Mouse (Mus musculus): ENCODE data around the gene Exoc6. TPM values are rescaled to one million over a fixed set of nuclear protein-coding genes. Genes with fewer than 3 reads are reported as not detected.
A peak's percentile ranks its signal among the peaks of the same experiment; 100 is the strongest.

Gene Exoc6
- total and polyA plus RNA-seq, 3 experiments = 30.2 to 41.2 TPM; not detected in 1

GRCm38 (mm10) chr19:37724591-37724990 is 174.4 kb downstream of the Exoc6 start:
- no peak for DNase-seq (ENCODE audit: low read depth, low spot score)
- no peaks in the 10 kb centered on the region for H3K9me3 ChIP-seq (replicated peaks; ENCODE audit: insufficient read depth, low read length)
- peaks cover 2 to 7% of the 10 kb centered on the region in 2 experiments for H3K4me1 ChIP-seq (ENCODE audit: control insufficient read depth in 1 of 2, insufficient read depth in 2 of 2, low read length in 2 of 2)
- H3K36me3 ChIP-seq (ENCODE audit: control insufficient read depth in 1 of 2, insufficient read depth in 2 of 2, low read length in 2 of 2) = peaks cover 0 to 4% of the 10 kb centered on the region in 2 experiments; a peak in 1 of 4 replicates
- H3K79me2 ChIP-seq (ENCODE audit: control insufficient read depth, insufficient read depth, low read length, poor library complexity) = no peaks in the 10 kb centered on the region
- no peaks in the 10 kb centered on the region; a peak in 1 of 4 replicates for H3K27me3 ChIP-seq (ENCODE audit: control insufficient read depth in 1 of 2, insufficient read depth in 2 of 2, low read length in 2 of 2)
- H3K4me3 ChIP-seq (ENCODE audit: control insufficient read depth in 1 of 2, insufficient read depth in 1 of 2, low read depth in 2 of 2, low read length in 2 of 2) = no peak overlapping the region
- no peak overlapping the region for H3K9ac ChIP-seq (ENCODE audit: control insufficient read depth, low read depth, low read length, poor library complexity, severe bottlenecking)
- TF ChIP-seq CTCF (IDR thresholded peaks at IDR 0.05 in 2 of 3, conservative IDR thresholded peaks at IDR 0.05 in 1 of 3; ENCODE audit: control insufficient read depth in 1 of 3, insufficient read depth in 1 of 3, low read depth in 2 of 3, low read length in 3 of 3, poor library complexity in 1 of 3, severe bottlenecking in 1 of 3) (peak; percentile 21 to 37 (median 28); a peak in 4 of 6 replicates), CHD1 (IDR thresholded peaks at IDR 0.05; ENCODE audit: low read depth, low read length) (no peak), TCF12 (IDR thresholded peaks at IDR 0.05; ENCODE audit: low read depth, low read length) (no peak), NRF1 (IDR thresholded peaks at IDR 0.05; ENCODE audit: insufficient read depth, low read depth, low read length, poor library complexity, severe bottlenecking) (no peak), MYB (IDR thresholded peaks at IDR 0.05; ENCODE audit: low read depth, low read length) (no peak), ZKSCAN1 (IDR thresholded peaks at IDR 0.05; ENCODE audit: low read depth, low read length) (no peak), RAD21 (IDR thresholded peaks at IDR 0.05; ENCODE audit: low read depth, low read length) (0 out of 2 replicates have a peak, but pooled peaks have one; percentile 0)
- H3K27ac ChIP-seq (ENCODE audit: control insufficient read depth, low read depth, low read length) = no peak overlapping the region

- no peaks in the 10 kb centered on the region for H3K36me3 ChIP-seq (ENCODE audit: control insufficient read depth in 1 of 2, insufficient read depth in 2 of 2, low read length in 2 of 2)
- no peak for DNase-seq (ENCODE audit: low read depth, low spot score)
- no peaks in the 10 kb centered on the region for H3K79me2 ChIP-seq (ENCODE audit: control insufficient read depth, insufficient read depth, low read length, poor library complexity)
- no peak for TF ChIP-seq KAT2A (conservative IDR thresholded peaks at IDR 0.05; ENCODE audit: low read depth, low read length)
- no peak for TF ChIP-seq NRF1 (IDR thresholded peaks at IDR 0.05; ENCODE audit: insufficient read depth, low read depth, low read length, poor library complexity, severe bottlenecking)
- no peak for TF ChIP-seq MYC (IDR thresholded peaks at IDR 0.05; ENCODE audit: low read depth, low read length)
- no peak for TF ChIP-seq TAL1 (IDR thresholded peaks at IDR 0.05; ENCODE audit: low read length)
- no peak for TF ChIP-seq BHLHE40 (IDR thresholded peaks at IDR 0.05; ENCODE audit: borderline replicate concordance, low read depth, low read length)
- TF ChIP-seq POLR2AphosphoS2 (IDR thresholded peaks at IDR 0.05; ENCODE audit: low read length) = no peak
- no peak for TF ChIP-seq RCOR1 (IDR thresholded peaks at IDR 0.05; ENCODE audit: low read depth, low read length)
- H3K27ac ChIP-seq (ENCODE audit: control insufficient read depth, low read depth, low read length) = no peak overlapping the region
- H3K9me3 ChIP-seq (replicated peaks; ENCODE audit: insufficient read depth, low read length) = no peaks in the 10 kb centered on the region
- H3K27me3 ChIP-seq (ENCODE audit: control insufficient read depth in 1 of 2, insufficient read depth in 2 of 2, low read length in 2 of 2) = no peaks in the 10 kb centered on the region; a peak in 1 of 4 replicates
- H3K4me1 ChIP-seq (ENCODE audit: control insufficient read depth in 1 of 2, insufficient read depth in 2 of 2, low read length in 2 of 2) = no peaks in the 10 kb centered on the region
- H3K4me3 ChIP-seq (ENCODE audit: control insufficient read depth in 1 of 2, insufficient read depth in 1 of 2, low read depth in 2 of 2, low read length in 2 of 2) = no peak overlapping the region
- no peak overlapping the region for H3K9ac ChIP-seq (ENCODE audit: control insufficient read depth, low read depth, low read length, poor library complexity, severe bottlenecking)
Measured at GRCm38 (mm10) chr19:37726585-37726984, 176.4 kb downstream of the Exoc6 start.

- Histone ChIP-seq H3K27ac (ENCODE audit: control insufficient read depth, low read depth, low read length) (no peak overlapping the region), H3K27me3 (ENCODE audit: control insufficient read depth in 1 of 2, insufficient read depth in 2 of 2, low read length in 2 of 2) (no peaks in the 10 kb centered on the region; a peak in 1 of 4 replicates), H3K4me1 (ENCODE audit: control insufficient read depth in 1 of 2, insufficient read depth in 2 of 2, low read length in 2 of 2) (no peaks in the 10 kb centered on the region), H3K36me3 (ENCODE audit: control insufficient read depth in 1 of 2, insufficient read depth in 2 of 2, low read length in 2 of 2) (no peaks in the 10 kb centered on the region), H3K9me3 (replicated peaks; ENCODE audit: insufficient read depth, low read length) (no peaks in the 10 kb centered on the region), H3K79me2 (ENCODE audit: control insufficient read depth, insufficient read depth, low read length, poor library complexity) (no peaks in the 10 kb centered on the region), H3K4me3 (ENCODE audit: control insufficient read depth in 1 of 2, insufficient read depth in 1 of 2, low read depth in 2 of 2, low read length in 2 of 2) (no peak overlapping the region), H3K9ac (ENCODE audit: control insufficient read depth, low read depth, low read length, poor library complexity, severe bottlenecking) (no peak overlapping the region)
- no peak for DNase-seq (ENCODE audit: low read depth, low spot score)
- TF ChIP-seq SMC3 (IDR thresholded peaks at IDR 0.05; ENCODE audit: low read depth, low read length) (no peak), ELF1 (IDR thresholded peaks at IDR 0.05; ENCODE audit: low read depth, low read length) (no peak), TAL1 (IDR thresholded peaks at IDR 0.05; ENCODE audit: low read length) (no peak)
Measured at GRCm38 (mm10) chr19:37727366-37727765, 177.1 kb downstream of the Exoc6 start.

Other genes with a start within 250 kb of the Exoc6 start
- 32.6 and 41.1 TPM in 2 replicates for gene Ide, start 212.6 kb upstream of the Exoc6 start, total RNA-seq (2012; rRNA removed)
- gene Ide, start 212.6 kb upstream of the Exoc6 start, polyA plus RNA-seq (2012; ENCODE audit: insufficient read depth in 1 of 2, insufficient read length in 2 of 2, low read depth in 1 of 2, low replicate concordance in 2 of 2, missing spikeins in 1 of 2) = 10 to 100 TPM; 76.8 to 87.5 TPM
- 50.5 and 62.6 TPM in 2 replicates for gene Kif11, start 174.0 kb upstream of the Exoc6 start, total RNA-seq (2012; rRNA removed)
- 10 to 100 TPM; 44.8 to 50.1 TPM for gene Kif11, start 174.0 kb upstream of the Exoc6 start, polyA plus RNA-seq (2012; ENCODE audit: insufficient read depth in 1 of 2, insufficient read length in 2 of 2, low read depth in 1 of 2, low replicate concordance in 2 of 2, missing spikeins in 1 of 2)
- gene Hhex, start 115.6 kb upstream of the Exoc6 start, total RNA-seq (2012; rRNA removed) = not detected in 2 replicates
- not detected for gene Hhex, start 115.6 kb upstream of the Exoc6 start, polyA plus RNA-seq (2012; ENCODE audit: insufficient read depth in 1 of 2, insufficient read length in 2 of 2, low read depth in 1 of 2, low replicate concordance in 2 of 2, missing spikeins in 1 of 2)
- gene Cyp26c1, start 135.2 kb downstream of the Exoc6 start, total RNA-seq (2012; rRNA removed) = 0.08 TPM in 1 of 2 replicates, not detected in the other
- not detected for gene Cyp26c1, start 135.2 kb downstream of the Exoc6 start, polyA plus RNA-seq (2012; ENCODE audit: insufficient read depth in 1 of 2, insufficient read length in 2 of 2, low read depth in 1 of 2, low replicate concordance in 2 of 2, missing spikeins in 1 of 2)
- gene Cyp26a1, start 147.4 kb downstream of the Exoc6 start, total RNA-seq (2012; rRNA removed) = not detected in 2 replicates
- not detected for gene Cyp26a1, start 147.4 kb downstream of the Exoc6 start, polyA plus RNA-seq (2012; ENCODE audit: insufficient read depth in 1 of 2, insufficient read length in 2 of 2, low read depth in 1 of 2, low replicate concordance in 2 of 2, missing spikeins in 1 of 2)